Mouse (Mus musculus): ENCODE measurements around the gene Gm7694. TPM values are rescaled to one million over a fixed set of nuclear protein-coding genes. Genes with fewer than 3 reads are reported as not detected.

Gm7694 gene
- total and polyA plus RNA-seq, 3 experiments, result 0.76 to 2.3 (median 0.79) TPM

DNA sequence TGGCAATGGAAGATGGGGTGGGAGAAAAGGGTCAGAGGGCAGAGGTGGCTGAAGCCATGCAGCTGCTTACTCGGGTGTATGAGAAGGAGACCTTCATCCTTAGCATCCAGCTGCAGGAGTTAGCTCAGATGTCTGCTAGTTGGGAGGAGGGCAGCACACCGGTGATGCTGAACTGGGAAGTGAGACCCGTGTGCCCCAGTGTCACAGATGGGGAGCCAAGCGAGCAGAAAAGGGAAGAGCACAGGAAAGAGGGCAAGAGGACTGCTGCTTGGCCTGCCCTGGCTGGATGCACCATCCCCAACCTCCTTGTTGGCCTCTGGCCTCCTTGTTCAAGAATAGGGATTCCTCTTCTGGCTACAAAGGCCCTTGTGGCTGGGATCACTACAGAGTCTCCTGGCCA is 6.6 kb downstream of the Gm7694 start:
- DNase-seq (ENCODE audit: low spot score) (no peak), ATAC-seq (ENCODE audit: extremely low read depth, insufficient number of reproducible peaks, low FRiP score, poor library complexity, severe bottlenecking) (no peak)
- Histone ChIP-seq H3K9me3 (replicated peaks) (no peaks in the 10 kb centered on the region), H3K4me3 (ENCODE audit: low read depth, low read length) (no peak overlapping the region), H3K36me3 (replicated peaks) (no peaks in the 10 kb centered on the region), H3K4me1 (ENCODE audit: insufficient read depth, low read depth, low read length) (no peaks in the 10 kb centered on the region), H3K27me3 (ENCODE audit: insufficient read depth, low read length) (peaks cover 11% of the 10 kb centered on the region)
- no peak for TF ChIP-seq GATA2 (IDR thresholded peaks at IDR 0.05; ENCODE audit: borderline replicate concordance, low read depth, low read length)
- TF ChIP-seq CTCF (IDR thresholded peaks at IDR 0.05; ENCODE audit: low read depth, low read length), result no peak
- no peak for TF ChIP-seq POLR2AphosphoS5 (IDR thresholded peaks at IDR 0.05; ENCODE audit: insufficient replicate concordance, low read depth, low read length)
- TF ChIP-seq GATA1 (IDR thresholded peaks at IDR 0.05; ENCODE audit: borderline replicate concordance, low read length), result no peak
- TF ChIP-seq TAL1 (conservative IDR thresholded peaks at IDR 0.05; ENCODE audit: low read depth, low read length), result no peak

- H3K27me3 ChIP-seq (ENCODE audit: insufficient read depth, low read length), result peaks cover 10% of the 10 kb centered on the region
- H3K4me1 ChIP-seq (ENCODE audit: insufficient read depth, low read depth, low read length), result no peaks in the 10 kb centered on the region
- no peaks in the 10 kb centered on the region for H3K9me3 ChIP-seq (replicated peaks)
- TF ChIP-seq TAL1 (conservative IDR thresholded peaks at IDR 0.05; ENCODE audit: low read depth, low read length) (no peak), GATA2 (IDR thresholded peaks at IDR 0.05; ENCODE audit: borderline replicate concordance, low read depth, low read length) (no peak), POLR2AphosphoS5 (IDR thresholded peaks at IDR 0.05; ENCODE audit: insufficient replicate concordance, low read depth, low read length) (no peak), CTCF (IDR thresholded peaks at IDR 0.05; ENCODE audit: low read depth, low read length) (no peak), GATA1 (IDR thresholded peaks at IDR 0.05; ENCODE audit: borderline replicate concordance, low read length) (no peak)
- ATAC-seq (ENCODE audit: extremely low read depth, insufficient number of reproducible peaks, low FRiP score, poor library complexity, severe bottlenecking) (no peak), DNase-seq (ENCODE audit: low spot score) (no peak)
- H3K4me3 ChIP-seq (ENCODE audit: low read depth, low read length), result no peak overlapping the region
- H3K36me3 ChIP-seq (replicated peaks), result no peaks in the 10 kb centered on the region
Measured at GRCm38 (mm10) chr1:170294786-170295570, 11.2 kb downstream of the Gm7694 start.

DNA sequence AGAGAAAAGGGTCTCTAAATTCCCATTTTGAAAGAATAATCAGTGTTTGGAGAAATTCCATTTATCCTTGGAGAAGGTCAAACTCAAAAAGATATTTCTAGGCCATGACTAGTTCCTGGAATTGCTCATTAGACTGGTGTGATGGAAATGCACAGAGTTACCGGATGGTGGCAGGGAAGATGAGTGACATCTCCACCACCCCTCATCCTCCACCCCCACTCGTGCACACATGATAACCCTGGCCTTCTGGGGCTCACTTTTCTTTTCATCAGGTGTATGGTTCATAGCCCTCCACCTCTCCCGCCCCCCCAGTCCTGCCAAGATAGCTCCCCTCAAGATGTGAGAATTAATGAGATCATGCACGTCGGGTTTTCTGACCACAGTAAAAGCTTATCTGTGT is 12.9 kb downstream of the Gm7694 start:
- H3K4me3 ChIP-seq (ENCODE audit: low read depth, low read length), result no peak overlapping the region
- H3K4me1 ChIP-seq (ENCODE audit: insufficient read depth, low read depth, low read length), result no peaks in the 10 kb centered on the region
- ATAC-seq (ENCODE audit: extremely low read depth, insufficient number of reproducible peaks, low FRiP score, poor library complexity, severe bottlenecking) (no peak), DNase-seq (ENCODE audit: low spot score) (no peak)
- H3K9me3 ChIP-seq (replicated peaks), result no peaks in the 10 kb centered on the region
- H3K36me3 ChIP-seq (replicated peaks), result no peaks in the 10 kb centered on the region
- TF ChIP-seq POLR2AphosphoS5 (IDR thresholded peaks at IDR 0.05; ENCODE audit: insufficient replicate concordance, low read depth, low read length) (no peak), TAL1 (conservative IDR thresholded peaks at IDR 0.05; ENCODE audit: low read depth, low read length) (no peak), CTCF (IDR thresholded peaks at IDR 0.05; ENCODE audit: low read depth, low read length) (no peak), GATA2 (IDR thresholded peaks at IDR 0.05; ENCODE audit: borderline replicate concordance, low read depth, low read length) (no peak), GATA1 (IDR thresholded peaks at IDR 0.05; ENCODE audit: borderline replicate concordance, low read length) (no peak)
- peaks cover 5% of the 10 kb centered on the region for H3K27me3 ChIP-seq (ENCODE audit: insufficient read depth, low read length)

DNA sequence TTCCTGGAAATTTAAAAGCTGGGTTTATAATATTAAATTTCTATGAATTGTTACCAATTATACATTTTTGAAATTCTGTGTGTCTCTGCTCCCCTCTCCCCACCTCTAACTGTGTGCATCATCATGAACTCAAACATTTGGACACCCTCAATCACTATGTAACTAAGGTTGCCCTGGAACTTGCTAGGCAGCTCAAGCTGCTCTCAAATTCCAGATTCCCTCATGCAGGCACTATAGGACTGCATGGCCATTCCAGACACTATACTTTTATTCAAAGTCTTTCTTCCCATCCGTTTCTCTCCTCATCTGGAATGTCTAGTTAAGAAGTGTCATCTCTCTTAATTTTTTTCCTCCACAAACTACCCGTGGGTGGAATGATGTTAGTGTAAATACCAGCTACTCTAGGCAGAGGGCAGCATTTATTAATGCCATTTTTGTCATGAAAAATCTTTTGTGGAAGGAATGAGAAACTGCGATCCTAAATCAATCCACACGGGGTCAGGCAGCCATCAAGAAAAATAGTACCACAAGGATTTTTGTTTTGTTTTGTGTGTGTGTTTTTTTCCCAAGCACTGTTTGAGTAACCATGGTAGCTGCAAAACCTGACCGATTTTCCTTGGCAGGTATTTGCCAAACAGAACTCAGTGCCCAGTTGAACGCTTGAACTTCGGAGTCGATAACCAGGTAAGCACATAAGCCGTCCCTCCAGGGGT is 13.7 kb downstream of the Gm7694 start:
- Histone ChIP-seq H3K9me3 (replicated peaks) (no peaks in the 10 kb centered on the region), H3K27me3 (ENCODE audit: insufficient read depth, low read length) (peaks cover 7% of the 10 kb centered on the region), H3K4me1 (ENCODE audit: insufficient read depth, low read depth, low read length) (no peaks in the 10 kb centered on the region), H3K36me3 (replicated peaks) (no peaks in the 10 kb centered on the region), H3K4me3 (ENCODE audit: low read depth, low read length) (no peak overlapping the region)
- DNase-seq (ENCODE audit: low spot score), result no peak
- ATAC-seq (ENCODE audit: extremely low read depth, insufficient number of reproducible peaks, low FRiP score, poor library complexity, severe bottlenecking), result no peak
- TF ChIP-seq GATA1 (IDR thresholded peaks at IDR 0.05; ENCODE audit: borderline replicate concordance, low read length) (no peak), TAL1 (conservative IDR thresholded peaks at IDR 0.05; ENCODE audit: low read depth, low read length) (no peak)

GRCm38 (mm10) chr1:170282415-170283129 is 23.6 kb downstream of the Gm7694 start:
- Histone ChIP-seq H3K27me3 (ENCODE audit: insufficient read depth, low read length) (peaks cover 3% of the 10 kb centered on the region; the same call in 1 of the 2 replicates), H3K4me1 (ENCODE audit: insufficient read depth, low read depth, low read length) (no peaks in the 10 kb centered on the region), H3K36me3 (replicated peaks) (no peaks in the 10 kb centered on the region), H3K4me3 (ENCODE audit: low read depth, low read length) (no peak overlapping the region), H3K9me3 (replicated peaks) (no peaks in the 10 kb centered on the region)
- ATAC-seq (ENCODE audit: extremely low read depth, insufficient number of reproducible peaks, low FRiP score, poor library complexity, severe bottlenecking) (no peak), DNase-seq (ENCODE audit: low spot score) (no peak)
- TF ChIP-seq TAL1 (conservative IDR thresholded peaks at IDR 0.05; ENCODE audit: low read depth, low read length), result no peak
- no peak for TF ChIP-seq CTCF (IDR thresholded peaks at IDR 0.05; ENCODE audit: low read depth, low read length)
- TF ChIP-seq GATA1 (IDR thresholded peaks at IDR 0.05; ENCODE audit: borderline replicate concordance, low read length), result no peak
- no peak for TF ChIP-seq GATA2 (IDR thresholded peaks at IDR 0.05; ENCODE audit: borderline replicate concordance, low read depth, low read length)
- TF ChIP-seq POLR2AphosphoS5 (IDR thresholded peaks at IDR 0.05; ENCODE audit: insufficient replicate concordance, low read depth, low read length), result no peak

DNA sequence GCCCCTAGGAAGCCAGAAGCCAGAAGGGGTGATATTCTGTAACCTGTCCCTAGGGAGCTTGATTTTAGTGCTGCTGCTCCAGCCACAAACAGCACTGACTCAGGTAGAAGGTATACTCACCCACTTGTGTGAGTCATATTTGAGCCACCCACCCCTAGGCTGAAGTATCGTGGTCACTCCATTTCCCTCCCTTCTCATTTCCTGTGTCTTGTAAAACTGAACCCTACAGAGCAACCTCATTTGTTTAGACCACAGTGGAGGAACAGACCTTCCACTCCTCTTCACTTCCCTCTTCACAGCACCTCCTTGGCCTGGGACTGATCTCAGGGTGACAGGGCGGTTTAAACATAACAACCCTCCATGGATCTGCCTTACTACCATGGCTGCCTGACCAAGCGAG is 29.1 kb downstream of the Gm7694 start, which contains the start of gene Sh2d1b1:
Gene Sh2d1b1, plus strand, starts transcription at position 305 of the 400 bp plus-strand sequence.
- ATAC-seq (ENCODE audit: extremely low read depth, insufficient number of reproducible peaks, low FRiP score, poor library complexity, severe bottlenecking), result no peak

More for the DNA sequence above, 29.1 kb downstream of the Gm7694 start, which contains the start of gene Sh2d1b1:
- peaks cover 7% of the 10 kb centered on the region; the same call in 1 of the 2 replicates for H3K27me3 ChIP-seq (ENCODE audit: insufficient read depth, low read length)
- no peak for DNase-seq (ENCODE audit: low spot score)
- H3K4me1 ChIP-seq (ENCODE audit: insufficient read depth, low read depth, low read length), result no peaks in the 10 kb centered on the region
- H3K4me3 ChIP-seq (ENCODE audit: low read depth, low read length), result no peak within 1 kb of the TSS
- H3K9me3 ChIP-seq (replicated peaks), result no peaks in the 10 kb centered on the region
- TF ChIP-seq POLR2AphosphoS5 (IDR thresholded peaks at IDR 0.05; ENCODE audit: insufficient replicate concordance, low read depth, low read length) (no peak), GATA2 (IDR thresholded peaks at IDR 0.05; ENCODE audit: borderline replicate concordance, low read depth, low read length) (no peak), CTCF (IDR thresholded peaks at IDR 0.05; ENCODE audit: low read depth, low read length) (no peak), GATA1 (IDR thresholded peaks at IDR 0.05; ENCODE audit: borderline replicate concordance, low read length) (no peak), TAL1 (conservative IDR thresholded peaks at IDR 0.05; ENCODE audit: low read depth, low read length) (no peak)
- no peaks in the 10 kb centered on the region for H3K36me3 ChIP-seq (replicated peaks)

All from G1E (cell line).